9 mouse cellular contexts compared by ENCODE assay signal in the genomic region with DNA sequence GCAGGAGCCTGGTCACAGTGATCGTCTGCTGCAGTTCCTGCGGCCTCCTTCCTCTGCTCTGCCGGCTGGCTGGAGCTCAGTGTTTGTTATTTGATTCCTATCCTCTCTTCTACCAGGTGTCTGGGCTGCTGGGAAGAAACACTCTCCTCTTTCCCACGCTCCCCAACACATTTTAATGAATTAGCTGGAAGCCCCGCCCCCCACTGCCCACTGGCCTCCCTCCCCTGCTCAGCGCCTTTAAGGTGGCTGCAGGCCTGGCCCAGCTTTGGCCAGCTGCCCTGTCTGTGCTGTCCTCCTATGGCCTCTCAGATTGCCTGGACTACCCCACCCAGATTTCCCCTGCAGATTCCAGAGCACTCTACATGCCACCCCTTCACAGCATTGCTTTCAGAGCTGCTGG. TPM values are rescaled to one million over a fixed set of nuclear protein-coding genes. Genes with fewer than 3 reads are reported as not detected.
DNase-seq lines count a peak whose midpoint lies in the region; ATAC-seq and TF ChIP-seq lines count a peak whose summit lies in the region.
"Had no signal": no experiment of that assay in that cellular context is flagged by ENCODE, and none has a peak within 500 bp of the region (broad histone marks: within the 10 kb centered on the region; RNA-seq: fewer than 3 reads in every experiment).

No protein-coding gene starts in this region.

- H3K27me3 ChIP-seq in embryonic facial prominence, embryonic 15.5 days, result peaks cover 64% of the 10 kb centered on the region
- no peaks in the 10 kb centered on the region for H3K27me3 ChIP-seq in hindbrain, embryonic 14.5 days (ENCODE audit: control insufficient read depth, insufficient read depth, low read length)
- H3K27me3 ChIP-seq in limb, embryonic 14.5 days (ENCODE audit: control insufficient read depth, insufficient read depth, low read length), result peaks cover 36% of the 10 kb centered on the region
- H3K27me3 ChIP-seq in neural tube, embryonic 15.5 days (replicated peaks), result no peaks in the 10 kb centered on the region; the same call in 1 of the 2 replicates

- H3K4me2 ChIP-seq in embryonic facial prominence, embryonic 15.5 days (replicated peaks), result no peak overlapping the region
- peak overlapping the region; percentile 31 for H3K4me2 ChIP-seq in hindbrain, embryonic 14.5 days (replicated peaks)
- peak overlapping the region; percentile 15 for H3K4me2 ChIP-seq in limb, embryonic 14.5 days (replicated peaks; ENCODE audit: low read depth, low read length, severe bottlenecking)
- H3K4me2 ChIP-seq in neural tube, embryonic 15.5 days, result peak overlapping the region; percentile 32

- H3K4me3 ChIP-seq in embryonic facial prominence, embryonic 15.5 days (replicated peaks), result no peak overlapping the region
- peak overlapping the region; percentile 7; the same call in 1 of the 2 replicates for H3K4me3 ChIP-seq in hindbrain, embryonic 14.5 days (replicated peaks; ENCODE audit: low read length)
- no peak overlapping the region for H3K4me3 ChIP-seq in limb, embryonic 14.5 days (replicated peaks; ENCODE audit: low read length)
- H3K4me3 ChIP-seq in neural tube, embryonic 15.5 days (replicated peaks), result peak overlapping the region; percentile 12; the same call in 1 of the 2 replicates

- ATAC-seq in embryonic facial prominence, embryonic 15.5 days (ENCODE audit: insufficient number of reproducible peaks, low FRiP score, low TSS enrichment, low read depth), result no peak; the same call in 1 of the 2 replicates
- ATAC-seq in hindbrain, embryonic 14.5 days (ENCODE audit: low FRiP score), result peak; percentile 25
- ATAC-seq in limb, embryonic 14.5 days (ENCODE audit: low FRiP score, low read depth), result peak; percentile 10; the same call in 1 of the 2 replicates
- ATAC-seq in neural tube, embryonic 15.5 days (ENCODE audit: low FRiP score), result peak; percentile 23

- WGBS in embryonic facial prominence, embryonic 15.5 days, result 11% methylated on average over 6 of the region's 6 CpGs
- 4% methylated on average over 6 of the region's 6 CpGs for WGBS in hindbrain, embryonic 14.5 days
- WGBS in limb, embryonic 14.5 days, result 3% methylated on average over 6 of the region's 6 CpGs
- 6% methylated on average over 6 of the region's 6 CpGs for WGBS in neural tube, embryonic 15.5 days

- H3K36me3 ChIP-seq in embryonic facial prominence, embryonic 15.5 days, result no peaks in the 10 kb centered on the region
- no peaks in the 10 kb centered on the region for H3K36me3 ChIP-seq in hindbrain, embryonic 14.5 days (replicated peaks; ENCODE audit: control insufficient read depth, insufficient read depth)
- no peaks in the 10 kb centered on the region for H3K36me3 ChIP-seq in limb, embryonic 14.5 days (ENCODE audit: control insufficient read depth, insufficient read depth, low read length)
- H3K36me3 ChIP-seq in neural tube, embryonic 15.5 days, result no peaks in the 10 kb centered on the region

- TF ChIP-seq POLR2A in limb, embryonic 14.5 days (IDR thresholded peaks at IDR 0.05; ENCODE audit: borderline replicate concordance, extremely low read depth, insufficient read depth, insufficient read length), result no peak

- peak overlapping the region; percentile 49 for H3K27ac ChIP-seq in embryonic facial prominence, embryonic 15.5 days (replicated peaks)
- H3K27ac ChIP-seq in hindbrain, embryonic 14.5 days, result peak overlapping the region; percentile 81
- 0 out of 2 replicates have a peak overlapping the region, but pooled peaks have one; percentile 38 for H3K27ac ChIP-seq in limb, embryonic 14.5 days (replicated peaks; ENCODE audit: low read depth, low read length)
- H3K27ac ChIP-seq in neural tube, embryonic 15.5 days (replicated peaks), result peak overlapping the region; percentile 80

- peaks cover 62% of the 10 kb centered on the region for H3K4me1 ChIP-seq in embryonic facial prominence, embryonic 15.5 days
- H3K4me1 ChIP-seq in hindbrain, embryonic 14.5 days (replicated peaks; ENCODE audit: control insufficient read depth, insufficient read depth, low read length), result peaks cover 50% of the 10 kb centered on the region; the same call in 1 of the 2 replicates
- H3K4me1 ChIP-seq in limb, embryonic 14.5 days (ENCODE audit: control insufficient read depth, insufficient read depth, low read length), result peaks cover 42% of the 10 kb centered on the region
- peaks cover 63% of the 10 kb centered on the region for H3K4me1 ChIP-seq in neural tube, embryonic 15.5 days

- peak; percentile 35 to 39 for DNase-seq in layer of hippocampus, adult 8-10 months (ENCODE audit: low spot score in 2 of 2)
- no peak for DNase-seq in layer of hippocampus, adult 18-20 months (ENCODE audit: low spot score in 2 of 2)
- DNase-seq in hindbrain, embryonic 14.5 days (ENCODE audit: low spot score), result peak; percentile 63
- peak; percentile 43 for DNase-seq in limb, embryonic 14.5 days (ENCODE audit: low spot score)
- no peak for DNase-seq in spleen, postnatal 4 days (ENCODE audit: low spot score in 2 of 2)
- no peak for DNase-seq in urinary bladder, postnatal 25 days (ENCODE audit: low spot score)

- no peak overlapping the region for H3K9ac ChIP-seq in embryonic facial prominence, embryonic 15.5 days
- H3K9ac ChIP-seq in hindbrain, embryonic 14.5 days, result 0 out of 2 replicates have a peak overlapping the region, but pooled peaks have one; percentile 16
- H3K9ac ChIP-seq in limb, embryonic 14.5 days (ENCODE audit: low read depth, low read length, severe bottlenecking), result peak overlapping the region; percentile 17; the same call in 1 of the 2 replicates
- H3K9ac ChIP-seq in neural tube, embryonic 15.5 days (replicated peaks), result no peak overlapping the region

- H3K9me3 ChIP-seq in embryonic facial prominence, embryonic 15.5 days (replicated peaks), result no peaks in the 10 kb centered on the region
- no peaks in the 10 kb centered on the region for H3K9me3 ChIP-seq in hindbrain, embryonic 14.5 days (ENCODE audit: control insufficient read depth, low read length)
- H3K9me3 ChIP-seq in limb, embryonic 14.5 days (ENCODE audit: control insufficient read depth, low read length), result no peaks in the 10 kb centered on the region
- H3K9me3 ChIP-seq in neural tube, embryonic 15.5 days (replicated peaks), result no peaks in the 10 kb centered on the region

RNA-seq across cellular contexts. Expression of a gene that starts 2.9 kb away (rescaled TPM):
- 10 to 100 TPM; 16.9 to 20.4 (median 19.5) TPM for total RNA-seq in layer of hippocampus, adult 8-10 months (2022)
- 10 to 100 TPM; 19.5 to 21.0 TPM for total RNA-seq in layer of hippocampus, adult 18-20 months (2021)
- polyA plus RNA-seq in embryonic facial prominence, embryonic 15.5 days (2015; fragmentation: Nextera tagmentation; extraction: Ambion mirVana), result 26.8 and 26.9 TPM in 2 replicates
- 15.6 and 19.9 TPM in 2 replicates for polyA plus RNA-seq in hindbrain, embryonic 14.5 days (2014; fragmentation: Nextera tagmentation; extraction: Ambion mirVana)
- polyA plus RNA-seq in limb, embryonic 14.5 days (2012; rRNA removed), result 34.0 and 34.1 TPM in 2 replicates
- polyA plus RNA-seq in limb, embryonic 14.5 days (2014; fragmentation: Nextera tagmentation; extraction: Ambion mirVana), result 27.7 and 28.2 TPM in 2 replicates
- 15.0 and 16.8 TPM in 2 replicates for polyA plus RNA-seq in neural tube, embryonic 15.5 days (2015; fragmentation: Nextera tagmentation; extraction: Ambion mirVana)

RNA-seq across cellular contexts. Expression of a gene that starts 19.0 kb away (rescaled TPM):
- 1 to 10 TPM; 2.2 to 4.6 (median 2.8) TPM for total RNA-seq in layer of hippocampus, adult 8-10 months (2022)
- total RNA-seq in layer of hippocampus, adult 18-20 months (2021), result 1 to 10 TPM; 1.9 to 2.3 TPM
- 9.3 and 10.5 TPM in 2 replicates for polyA plus RNA-seq in embryonic facial prominence, embryonic 15.5 days (2015; fragmentation: Nextera tagmentation; extraction: Ambion mirVana)
- polyA plus RNA-seq in hindbrain, embryonic 14.5 days (2014; fragmentation: Nextera tagmentation; extraction: Ambion mirVana), result 2.0 and 2.2 TPM in 2 replicates
- polyA plus RNA-seq in limb, embryonic 14.5 days (2012; rRNA removed), result 5.9 and 6.4 TPM in 2 replicates
- polyA plus RNA-seq in limb, embryonic 14.5 days (2014; fragmentation: Nextera tagmentation; extraction: Ambion mirVana), result 8.1 and 8.5 TPM in 2 replicates
- polyA plus RNA-seq in neural tube, embryonic 15.5 days (2015; fragmentation: Nextera tagmentation; extraction: Ambion mirVana), result 1.6 and 5.9 TPM in 2 replicates

RNA-seq across cellular contexts. Expression of a gene that starts 33.6 kb away (rescaled TPM):
- total RNA-seq in layer of hippocampus, adult 8-10 months (2022), result 10 to 100 TPM; 56.7 to 64.9 (median 64.0) TPM
- 10 to 100 TPM; 56.7 to 60.0 TPM for total RNA-seq in layer of hippocampus, adult 18-20 months (2021)
- polyA plus RNA-seq in embryonic facial prominence, embryonic 15.5 days (2015; fragmentation: Nextera tagmentation; extraction: Ambion mirVana), result 114 and 115 TPM in 2 replicates
- 88.0 and 91.6 TPM in 2 replicates for polyA plus RNA-seq in hindbrain, embryonic 14.5 days (2014; fragmentation: Nextera tagmentation; extraction: Ambion mirVana)
- polyA plus RNA-seq in limb, embryonic 14.5 days (2012; rRNA removed), result 84.4 and 98.3 TPM in 2 replicates
- 88.4 and 106 TPM in 2 replicates for polyA plus RNA-seq in limb, embryonic 14.5 days (2014; fragmentation: Nextera tagmentation; extraction: Ambion mirVana)
- polyA plus RNA-seq in neural tube, embryonic 15.5 days (2015; fragmentation: Nextera tagmentation; extraction: Ambion mirVana), result 101 and 105 TPM in 2 replicates

RNA-seq across cellular contexts. Expression of a gene that starts 36.8 kb away (rescaled TPM):
- total RNA-seq in layer of hippocampus, adult 8-10 months (2022), result under 1 TPM in 2 of 4 experiments, not detected in 2; 0.27 to 0.29 TPM
- total RNA-seq in layer of hippocampus, adult 18-20 months (2021), result under 1 TPM; 0.18 to 0.25 TPM
- not detected in 2 replicates for polyA plus RNA-seq in embryonic facial prominence, embryonic 15.5 days (2015; fragmentation: Nextera tagmentation; extraction: Ambion mirVana)
- not detected in 2 replicates for polyA plus RNA-seq in hindbrain, embryonic 14.5 days (2014; fragmentation: Nextera tagmentation; extraction: Ambion mirVana)
- polyA plus RNA-seq in limb, embryonic 14.5 days (2012; rRNA removed), result not detected in 2 replicates
- not detected in 2 replicates for polyA plus RNA-seq in limb, embryonic 14.5 days (2014; fragmentation: Nextera tagmentation; extraction: Ambion mirVana)
- not detected in 2 replicates for polyA plus RNA-seq in neural tube, embryonic 15.5 days (2015; fragmentation: Nextera tagmentation; extraction: Ambion mirVana)
- total RNA-seq: MEL had no signal

RNA-seq across cellular contexts. Expression of a gene that starts 40.9 kb away (rescaled TPM):
- not detected for total RNA-seq in layer of hippocampus, adult 8-10 months (2022)
- total RNA-seq in layer of hippocampus, adult 18-20 months (2021), result under 1 TPM in 1 of 2 experiments, not detected in 1; 0.69 TPM
- 0.77 TPM in 1 of 2 replicates, not detected in the other for polyA plus RNA-seq in embryonic facial prominence, embryonic 15.5 days (2015; fragmentation: Nextera tagmentation; extraction: Ambion mirVana)
- polyA plus RNA-seq in hindbrain, embryonic 14.5 days (2014; fragmentation: Nextera tagmentation; extraction: Ambion mirVana), result not detected in 2 replicates
- not detected in 2 replicates for polyA plus RNA-seq in limb, embryonic 14.5 days (2012; rRNA removed)
- 0.17 TPM in 1 of 2 replicates, not detected in the other for polyA plus RNA-seq in limb, embryonic 14.5 days (2014; fragmentation: Nextera tagmentation; extraction: Ambion mirVana)
- polyA plus RNA-seq in neural tube, embryonic 15.5 days (2015; fragmentation: Nextera tagmentation; extraction: Ambion mirVana), result not detected in 2 replicates

Comparison
In these comparisons a context has a peak if more than half of its experiments do, and no peak if none do; other contexts are left out.
1. DNase-seq: peak in layer of hippocampus, adult 8-10 months (2 of 2), hindbrain, embryonic 14.5 days (single experiment) and limb, embryonic 14.5 days (single experiment); none in layer of hippocampus, adult 18-20 months (0 of 2), spleen, postnatal 4 days (0 of 2) and urinary bladder, postnatal 25 days (single experiment).
2. H3K4me3 ChIP-seq: peak in hindbrain, embryonic 14.5 days (single experiment) and neural tube, embryonic 15.5 days (single experiment); none in embryonic facial prominence, embryonic 15.5 days (single experiment) and limb, embryonic 14.5 days (single experiment).
3. H3K9ac ChIP-seq: peak in hindbrain, embryonic 14.5 days (single experiment) and limb, embryonic 14.5 days (single experiment); none in embryonic facial prominence, embryonic 15.5 days (single experiment) and neural tube, embryonic 15.5 days (single experiment).
4. Peak in every context shown above with its lines, with median percentiles within 50 percentile points of each other: H3K27ac ChIP-seq.